Mouse (Mus musculus) olfactory bulb, adult 2 months (tissue): ENCODE measurements around the gene Nos1.

ENCODE experiments used
- CTCF ChIP-seq: fragments of 200-500 bp; IDR thresholded peaks from 2 replicates; pipeline ENCODE4 v1.5.1; 2012; ENCODE audit warnings: low read depth, mild to moderate bottlenecking, low read length, moderate library complexity; ENCODE audit not compliant: insufficient read depth
- POLR2A ChIP-seq: fragments of 200-500 bp; IDR thresholded peaks from 2 replicates; pipeline ENCODE4 v1.6.1; 2012; ENCODE audit warnings: mild to moderate bottlenecking, low read depth, low read length, moderate library complexity; ENCODE audit not compliant: insufficient read depth

DNA sequence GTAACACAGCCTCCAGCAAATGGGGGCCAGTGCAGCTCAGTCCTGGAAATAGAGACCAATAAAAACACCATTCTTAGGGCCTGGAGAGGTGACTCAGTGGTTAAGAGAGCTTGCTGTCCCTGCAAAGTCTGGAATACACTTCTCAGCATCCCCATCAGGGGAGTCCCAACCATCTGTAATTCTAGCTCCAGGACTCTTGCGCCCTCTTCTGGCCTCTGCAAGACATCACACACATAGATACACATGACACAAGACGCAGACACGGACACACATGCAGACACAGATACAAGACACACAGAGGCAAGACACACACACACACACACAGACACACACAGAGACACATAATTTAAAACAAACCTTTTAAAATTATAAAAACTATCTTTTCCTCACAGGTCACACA lies 160.7 kb downstream of the Nos1 start:
- TF ChIP-seq POLR2A (no peak), CTCF (no peak)
